Mouse (Mus musculus) heart, postnatal 0 days (tissue): ENCODE results near the gene Arl6ip5.

Experiments
- CTCF ChIP-seq: IDR thresholded peaks from 2 replicates; pipeline ENCODE4 v1.5.1; 2016; ENCODE audit warnings: antibody characterized with exemption, control low read depth, low read depth
- EP300 ChIP-seq: IDR thresholded peaks from 2 replicates; pipeline ENCODE4 v1.6.1; 2016; ENCODE audit warnings: antibody characterized with exemption, low read depth

DNA sequence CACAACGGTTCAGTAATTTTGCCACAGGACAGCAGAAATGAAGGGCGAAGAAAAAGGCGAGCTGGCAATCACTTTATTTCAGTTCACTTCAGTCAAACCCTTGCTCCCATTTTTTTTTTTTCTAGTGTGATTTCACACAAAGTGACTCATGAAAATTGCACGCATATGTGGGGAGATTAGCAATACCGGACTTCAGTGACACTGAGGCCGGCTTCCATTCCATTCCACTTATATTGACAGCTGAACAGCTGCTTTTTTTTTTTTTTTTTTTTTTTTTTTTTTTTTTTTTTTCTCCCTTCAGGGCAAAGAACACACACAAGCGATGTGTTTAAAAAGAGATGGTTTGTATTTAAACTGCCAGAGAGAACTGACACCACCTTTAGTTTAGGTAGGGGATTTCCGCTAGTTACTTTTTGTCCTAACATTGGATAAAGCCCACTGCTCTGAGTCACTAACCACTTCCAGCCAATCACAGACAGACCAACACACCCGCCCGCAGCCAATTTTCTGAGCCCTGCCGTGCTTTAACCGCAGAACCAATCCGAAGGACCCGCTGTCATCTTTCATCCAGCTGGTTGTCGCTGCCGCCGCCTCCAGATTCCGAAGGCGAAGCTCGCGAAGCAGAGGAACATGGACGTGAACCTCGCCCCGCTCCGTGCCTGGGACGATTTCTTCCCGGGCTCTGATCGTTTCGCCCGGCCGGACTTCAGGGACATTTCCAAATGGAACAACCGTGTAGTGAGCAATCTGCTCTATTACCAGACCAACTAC is at the start of gene Arl6ip5:
- TF ChIP-seq CTCF, result no peak
- no peak for TF ChIP-seq EP300
